ENCODE assay signal across 8 mouse cellular contexts in genomic region chr14:62292166-62292487, GRCm38 (mm10). TPM values are rescaled to one million over a fixed set of nuclear protein-coding genes. Genes with fewer than 3 reads are reported as not detected.
DNase-seq lines count a peak whose midpoint lies in the region; ATAC-seq and TF ChIP-seq lines count a peak whose summit lies in the region.

No protein-coding gene starts in this region.

- H3K27ac ChIP-seq in kidney, postnatal 0 days, result peak overlapping the region; percentile 15; the same call in 1 of the 2 replicates
- H3K27ac ChIP-seq in embryonic facial prominence, embryonic 13.5 days, result no peak overlapping the region
- 0 out of 2 replicates have a peak overlapping the region, but pooled peaks have one; percentile 65 for H3K27ac ChIP-seq in hindbrain, postnatal 0 days
- H3K27ac ChIP-seq in midbrain, embryonic 15.5 days, result no peak overlapping the region

- H3K36me3 ChIP-seq in kidney, postnatal 0 days (ENCODE audit: insufficient read depth, low read length), result no peaks in the 10 kb centered on the region
- no peaks in the 10 kb centered on the region for H3K36me3 ChIP-seq in embryonic facial prominence, embryonic 13.5 days
- H3K36me3 ChIP-seq in hindbrain, postnatal 0 days (ENCODE audit: insufficient read depth, low read length), result no peaks in the 10 kb centered on the region
- no peaks in the 10 kb centered on the region for H3K36me3 ChIP-seq in midbrain, embryonic 15.5 days (replicated peaks)

- intact Hi-C loops in left cerebral cortex, postnatal 4 days (cut with DNase I), result no loop called here

- peaks cover 6% of the 10 kb centered on the region; the same call in 1 of the 2 replicates for H3K4me1 ChIP-seq in kidney, postnatal 0 days (replicated peaks; ENCODE audit: insufficient read depth, low read length)
- peaks cover 12% of the 10 kb centered on the region for H3K4me1 ChIP-seq in embryonic facial prominence, embryonic 13.5 days
- peaks cover 9% of the 10 kb centered on the region; the same call in 1 of the 2 replicates for H3K4me1 ChIP-seq in hindbrain, postnatal 0 days (ENCODE audit: insufficient read depth, low read length)
- peaks cover 16% of the 10 kb centered on the region for H3K4me1 ChIP-seq in midbrain, embryonic 15.5 days

- no peaks in the 10 kb centered on the region for H3K9me3 ChIP-seq in kidney, postnatal 0 days (replicated peaks; ENCODE audit: low read length)
- no peaks in the 10 kb centered on the region for H3K9me3 ChIP-seq in embryonic facial prominence, embryonic 13.5 days
- no peaks in the 10 kb centered on the region for H3K9me3 ChIP-seq in hindbrain, postnatal 0 days (ENCODE audit: low read length)
- no peaks in the 10 kb centered on the region for H3K9me3 ChIP-seq in midbrain, embryonic 15.5 days

- 56% methylated on average over 6 of the region's 7 CpGs for WGBS in kidney, postnatal 0 days
- WGBS in embryonic facial prominence, embryonic 13.5 days, result 15% methylated on average over 7 of the region's 7 CpGs
- WGBS in hindbrain, postnatal 0 days, result 28% methylated on average over 5 of the region's 7 CpGs
- 34% methylated on average over 5 of the region's 7 CpGs for WGBS in midbrain, embryonic 15.5 days

- peak overlapping the region; percentile 35 for H3K4me3 ChIP-seq in kidney, postnatal 0 days (replicated peaks; ENCODE audit: low read depth, low read length)
- H3K4me3 ChIP-seq in embryonic facial prominence, embryonic 13.5 days, result peak overlapping the region; percentile 51
- H3K4me3 ChIP-seq in hindbrain, postnatal 0 days (ENCODE audit: low read length), result peak overlapping the region; percentile 62
- H3K4me3 ChIP-seq in midbrain, embryonic 15.5 days, result peak overlapping the region; percentile 53

- no peak overlapping the region for H3K9ac ChIP-seq in kidney, postnatal 0 days (ENCODE audit: low read depth, low read length)
- H3K9ac ChIP-seq in embryonic facial prominence, embryonic 13.5 days, result peak overlapping the region; percentile 65
- H3K9ac ChIP-seq in hindbrain, postnatal 0 days (replicated peaks; ENCODE audit: low read length), result peak overlapping the region; percentile 82; the same call in 1 of the 2 replicates
- peak overlapping the region; percentile 66 for H3K9ac ChIP-seq in midbrain, embryonic 15.5 days

- TF ChIP-seq CTCF in kidney, postnatal 0 days (IDR thresholded peaks at IDR 0.05; ENCODE audit: low read depth), result no peak
- no peak for TF ChIP-seq CTCF in hindbrain, postnatal 0 days (IDR thresholded peaks at IDR 0.05; ENCODE audit: low read depth)

- no peaks in the 10 kb centered on the region for H3K27me3 ChIP-seq in kidney, postnatal 0 days (ENCODE audit: insufficient read depth, low read length)
- H3K27me3 ChIP-seq in embryonic facial prominence, embryonic 13.5 days, result peaks cover 24% of the 10 kb centered on the region
- H3K27me3 ChIP-seq in hindbrain, postnatal 0 days (ENCODE audit: insufficient read depth, low read length), result no peaks in the 10 kb centered on the region
- H3K27me3 ChIP-seq in midbrain, embryonic 15.5 days (replicated peaks), result no peaks in the 10 kb centered on the region

- DNase-seq in kidney, postnatal 0 days (ENCODE audit: low spot score), result no peak
- DNase-seq in kidney, adult 18-20 months, result no peak
- no peak for DNase-seq in hindbrain, postnatal 0 days (ENCODE audit: low spot score)
- DNase-seq in frontal cortex, adult 2 months (ENCODE audit: extremely low spot score in 1 of 2, low spot score in 1 of 2), result no peak
- DNase-seq in left cerebral cortex, postnatal 4 days, result no peak
- no peak for DNase-seq in cerebellum, adult 11-12 months

- no peak for ATAC-seq in kidney, postnatal 0 days (replicated peaks; ENCODE audit: low FRiP score, low read depth)
- no peak for ATAC-seq in embryonic facial prominence, embryonic 13.5 days (ENCODE audit: insufficient number of reproducible peaks, insufficient read depth, low FRiP score, low TSS enrichment, low read depth)
- ATAC-seq in hindbrain, postnatal 0 days, result peak; percentile 44; the same call in 1 of the 2 replicates
- ATAC-seq in midbrain, embryonic 15.5 days (replicated peaks), result no peak

- H3K4me2 ChIP-seq in kidney, postnatal 0 days (ENCODE audit: low read length), result peak overlapping the region; percentile 91
- peak overlapping the region; percentile 99 for H3K4me2 ChIP-seq in embryonic facial prominence, embryonic 13.5 days
- peak overlapping the region; percentile 98 for H3K4me2 ChIP-seq in hindbrain, postnatal 0 days (ENCODE audit: low read depth, low read length)
- H3K4me2 ChIP-seq in midbrain, embryonic 15.5 days, result peak overlapping the region; percentile 91

RNA-seq across cellular contexts. Expression of gene Rnaseh2b, which starts 0.3 kb away (rescaled TPM):
- 61.0 and 64.9 TPM in 2 replicates for polyA plus RNA-seq in kidney, postnatal 0 days (2015; fragmentation: Nextera tagmentation; extraction: Ambion mirVana)
- 48.2 and 60.0 TPM in 2 replicates for polyA plus RNA-seq in embryonic facial prominence, embryonic 13.5 days (2015; fragmentation: Nextera tagmentation; extraction: Ambion mirVana)
- 20.4 and 22.3 TPM in 2 replicates for total RNA-seq in hindbrain, postnatal 0 days (2014; rRNA removed)
- polyA plus RNA-seq in hindbrain, postnatal 0 days (2015; fragmentation: Nextera tagmentation; extraction: Ambion mirVana), result 40.8 and 42.5 TPM in 2 replicates
- polyA plus RNA-seq in midbrain, embryonic 15.5 days (2015; fragmentation: Nextera tagmentation; extraction: Ambion mirVana), result 23.0 and 23.2 TPM in 2 replicates
- polyA plus RNA-seq in frontal cortex, adult 2 months (2012; rRNA removed), result 11.7 and 12.2 TPM in 2 replicates
- total RNA-seq in left cerebral cortex, postnatal 4 days (2021), result 10 to 100 TPM; 22.0 to 24.0 TPM

RNA-seq across cellular contexts. Expression of gene Dleu7, which starts 0.7 kb away (rescaled TPM):
- polyA plus RNA-seq in kidney, postnatal 0 days (2015; fragmentation: Nextera tagmentation; extraction: Ambion mirVana), result 6.9 and 8.7 TPM in 2 replicates
- polyA plus RNA-seq in embryonic facial prominence, embryonic 13.5 days (2015; fragmentation: Nextera tagmentation; extraction: Ambion mirVana), result 1.2 and 1.5 TPM in 2 replicates
- total RNA-seq in hindbrain, postnatal 0 days (2014; rRNA removed), result 22.1 and 31.2 TPM in 2 replicates
- 16.2 and 16.8 TPM in 2 replicates for polyA plus RNA-seq in hindbrain, postnatal 0 days (2015; fragmentation: Nextera tagmentation; extraction: Ambion mirVana)
- polyA plus RNA-seq in midbrain, embryonic 15.5 days (2015; fragmentation: Nextera tagmentation; extraction: Ambion mirVana), result 12.9 and 14.7 TPM in 2 replicates
- polyA plus RNA-seq in frontal cortex, adult 2 months (2012; rRNA removed), result 7.6 and 8.4 TPM in 2 replicates
- 10 to 100 TPM; 11.6 to 11.9 TPM for total RNA-seq in left cerebral cortex, postnatal 4 days (2021)

Comparison
In these comparisons a context has a peak if more than half of its experiments do, and no peak if none do; other contexts are left out.
1. H3K27ac ChIP-seq: peak in kidney, postnatal 0 days (single experiment) and hindbrain, postnatal 0 days (single experiment); none in embryonic facial prominence, embryonic 13.5 days (single experiment) and midbrain, embryonic 15.5 days (single experiment).
2. Peak in every context shown above with its lines, with median percentiles within 50 percentile points of each other: H3K4me2 ChIP-seq and H3K4me3 ChIP-seq.